Mouse (Mus musculus): ENCODE results near the gene Traf5. TPM values are rescaled to one million over a fixed set of nuclear protein-coding genes. Genes with fewer than 3 reads are reported as not detected.

Traf5 gene
- polyA plus RNA-seq, 1 experiment, result 10.1 TPM

- no peak overlapping the region for H3K4me3 ChIP-seq (ENCODE audit: control insufficient read depth, insufficient read depth, low read length)
- H3K36me3 ChIP-seq (ENCODE audit: control insufficient read depth, insufficient read depth, low read length), result no peaks in the 10 kb centered on the region
- H3K4me1 ChIP-seq (replicated peaks; ENCODE audit: control insufficient read depth, insufficient read depth, low read length), result 0 out of 2 replicates have a peak, but pooled peaks cover 3% of the 10 kb centered on the region
- 92% methylated on average over 5 of the region's 5 CpGs for WGBS
- no peaks in the 10 kb centered on the region for H3K27me3 ChIP-seq (ENCODE audit: control insufficient read depth, insufficient read depth, low read length)
- TF ChIP-seq POLR2A (IDR thresholded peaks at IDR 0.05; ENCODE audit: control insufficient read depth, extremely low read depth, insufficient read depth, low read length, poor library complexity) (no peak), CTCF (IDR thresholded peaks at IDR 0.05; ENCODE audit: borderline replicate concordance, control insufficient read depth, extremely low read depth, insufficient read depth, low read length, poor library complexity) (no peak)
- no peak overlapping the region for H3K27ac ChIP-seq (ENCODE audit: control insufficient read depth, insufficient read depth, low read length)
- no peak for DNase-seq
Observed at GRCm38 (mm10) chr1:191989060-191989459, 103.3 kb downstream of the Traf5 start.

GRCm38 (mm10) chr1:191988646-191989045, 103.7 kb downstream of the Traf5 start:
- H3K4me3 ChIP-seq (ENCODE audit: control insufficient read depth, insufficient read depth, low read length), result no peak overlapping the region
- TF ChIP-seq CTCF (IDR thresholded peaks at IDR 0.05; ENCODE audit: borderline replicate concordance, control insufficient read depth, extremely low read depth, insufficient read depth, low read length, poor library complexity) (no peak), POLR2A (IDR thresholded peaks at IDR 0.05; ENCODE audit: control insufficient read depth, extremely low read depth, insufficient read depth, low read length, poor library complexity) (no peak)
- no peak overlapping the region for H3K27ac ChIP-seq (ENCODE audit: control insufficient read depth, insufficient read depth, low read length)
- no peaks in the 10 kb centered on the region for H3K36me3 ChIP-seq (ENCODE audit: control insufficient read depth, insufficient read depth, low read length)
- 92% methylated on average over 3 of the region's 3 CpGs for WGBS
- 0 out of 2 replicates have a peak, but pooled peaks cover 3% of the 10 kb centered on the region for H3K4me1 ChIP-seq (replicated peaks; ENCODE audit: control insufficient read depth, insufficient read depth, low read length)
- no peaks in the 10 kb centered on the region for H3K27me3 ChIP-seq (ENCODE audit: control insufficient read depth, insufficient read depth, low read length)
- no peak for DNase-seq

- Histone ChIP-seq H3K27me3 (ENCODE audit: control insufficient read depth, insufficient read depth, low read length) (no peaks in the 10 kb centered on the region), H3K4me1 (replicated peaks; ENCODE audit: control insufficient read depth, insufficient read depth, low read length) (0 out of 2 replicates have a peak, but pooled peaks cover 3% of the 10 kb centered on the region), H3K27ac (ENCODE audit: control insufficient read depth, insufficient read depth, low read length) (peak overlapping the region; percentile 48; the same call in 1 of the 2 replicates), H3K36me3 (ENCODE audit: control insufficient read depth, insufficient read depth, low read length) (no peaks in the 10 kb centered on the region), H3K4me3 (ENCODE audit: control insufficient read depth, insufficient read depth, low read length) (no peak overlapping the region)
- 82% methylated on average over 5 of the region's 5 CpGs for WGBS
- TF ChIP-seq CTCF (IDR thresholded peaks at IDR 0.05; ENCODE audit: borderline replicate concordance, control insufficient read depth, extremely low read depth, insufficient read depth, low read length, poor library complexity), result no peak
- TF ChIP-seq POLR2A (IDR thresholded peaks at IDR 0.05; ENCODE audit: control insufficient read depth, extremely low read depth, insufficient read depth, low read length, poor library complexity), result no peak
- DNase-seq, result no peak
Observed at GRCm38 (mm10) chr1:191987481-191987769, 104.9 kb downstream of the Traf5 start.

GRCm38 (mm10) chr1:191986674-191987480, 105.5 kb downstream of the Traf5 start:
- no peak for DNase-seq
- 86% methylated on average over 8 of the region's 8 CpGs for WGBS
- Histone ChIP-seq H3K4me3 (ENCODE audit: control insufficient read depth, insufficient read depth, low read length) (no peak overlapping the region), H3K4me1 (replicated peaks; ENCODE audit: control insufficient read depth, insufficient read depth, low read length) (0 out of 2 replicates have a peak, but pooled peaks cover 3% of the 10 kb centered on the region), H3K36me3 (ENCODE audit: control insufficient read depth, insufficient read depth, low read length) (no peaks in the 10 kb centered on the region), H3K27ac (ENCODE audit: control insufficient read depth, insufficient read depth, low read length) (peak overlapping the region; percentile 48; the same call in 1 of the 2 replicates), H3K27me3 (ENCODE audit: control insufficient read depth, insufficient read depth, low read length) (no peaks in the 10 kb centered on the region)
- TF ChIP-seq POLR2A (IDR thresholded peaks at IDR 0.05; ENCODE audit: control insufficient read depth, extremely low read depth, insufficient read depth, low read length, poor library complexity) (no peak), CTCF (IDR thresholded peaks at IDR 0.05; ENCODE audit: borderline replicate concordance, control insufficient read depth, extremely low read depth, insufficient read depth, low read length, poor library complexity) (no peak)

- TF ChIP-seq POLR2A (IDR thresholded peaks at IDR 0.05; ENCODE audit: control insufficient read depth, extremely low read depth, insufficient read depth, low read length, poor library complexity) (no peak), CTCF (IDR thresholded peaks at IDR 0.05; ENCODE audit: borderline replicate concordance, control insufficient read depth, extremely low read depth, insufficient read depth, low read length, poor library complexity) (no peak)
- Histone ChIP-seq H3K27ac (ENCODE audit: control insufficient read depth, insufficient read depth, low read length) (no peak overlapping the region), H3K27me3 (ENCODE audit: control insufficient read depth, insufficient read depth, low read length) (no peaks in the 10 kb centered on the region), H3K36me3 (ENCODE audit: control insufficient read depth, insufficient read depth, low read length) (no peaks in the 10 kb centered on the region), H3K4me1 (replicated peaks; ENCODE audit: control insufficient read depth, insufficient read depth, low read length) (no peaks in the 10 kb centered on the region), H3K4me3 (ENCODE audit: control insufficient read depth, insufficient read depth, low read length) (no peak overlapping the region)
- WGBS, result 60% methylated on average over 6 of the region's 6 CpGs
- DNase-seq, result no peak
Observed at GRCm38 (mm10) chr1:191981426-191982102, 110.8 kb downstream of the Traf5 start.

GRCm38 (mm10) chr1:191977187-191977586, 115.2 kb downstream of the Traf5 start, which contains the start of gene Rd3:
Gene Rd3, plus strand, starts transcription at chr1:191977370.
- Histone ChIP-seq H3K4me3 (ENCODE audit: control insufficient read depth, insufficient read depth, low read length) (no peak within 1 kb of the TSS), H3K36me3 (ENCODE audit: control insufficient read depth, insufficient read depth, low read length) (no peaks in the 10 kb centered on the region), H3K27me3 (ENCODE audit: control insufficient read depth, insufficient read depth, low read length) (no peaks in the 10 kb centered on the region), H3K4me1 (replicated peaks; ENCODE audit: control insufficient read depth, insufficient read depth, low read length) (no peaks in the 10 kb centered on the region), H3K27ac (ENCODE audit: control insufficient read depth, insufficient read depth, low read length) (no peak within 1 kb of the TSS)
- DNase-seq, result no peak
- no peak for TF ChIP-seq CTCF (IDR thresholded peaks at IDR 0.05; ENCODE audit: borderline replicate concordance, control insufficient read depth, extremely low read depth, insufficient read depth, low read length, poor library complexity)
- no peak for TF ChIP-seq POLR2A (IDR thresholded peaks at IDR 0.05; ENCODE audit: control insufficient read depth, extremely low read depth, insufficient read depth, low read length, poor library complexity)
- WGBS, result 43% methylated on average over 5 of the region's 5 CpGs
